Mouse (Mus musculus) myocyte (in vitro differentiated cells): ENCODE results near the gene Gm11273.
"Not testable (repeated sequence)": the region's sequence is repeated elsewhere in the genome, so short reads cannot be mapped to it uniquely, and the experiment has no call there.

ENCODE experiments used
- CEBPB ChIP-seq: IDR thresholded peaks from 2 replicates; pipeline ENCODE4 v1.6.1; 2011; ENCODE audit warnings: mild to moderate bottlenecking, moderate library complexity; ENCODE audit not compliant: poor library complexity, insufficient read depth, severe bottlenecking
- MAX ChIP-seq: IDR thresholded peaks from one replicate; pipeline ENCODE4 v1.6.1; 2011; ENCODE audit warnings: low read depth, mild to moderate bottlenecking, control low read depth
- MYOD1 ChIP-seq, 3 experiments: IDR thresholded peaks; one replicate each; pipeline ENCODE4 v1.6.1; 2011; ENCODE audit warnings: control low read depth in 2 of 3, low read depth in 2 of 3, mild to moderate bottlenecking in 2 of 3, moderate library complexity in 1 of 3; ENCODE audit not compliant: insufficient read length in 2 of 3, control insufficient read depth in 1 of 3
- MYOG ChIP-seq, 3 experiments: IDR thresholded peaks; one replicate each; pipeline ENCODE4 v1.6.1; 2011; ENCODE audit warnings: control low read depth in 2 of 3, low read depth in 2 of 3, mild to moderate bottlenecking in 2 of 3; ENCODE audit not compliant: insufficient read length in 2 of 3, control insufficient read depth in 1 of 3, insufficient read depth in 1 of 3
- POLR2A ChIP-seq: IDR thresholded peaks from one replicate; pipeline ENCODE4 v1.6.1; 2011; ENCODE audit warnings: low read depth, mild to moderate bottlenecking, control low read depth, moderate library complexity; ENCODE audit not compliant: insufficient read length
- POLR2AphosphoS2 ChIP-seq: IDR thresholded peaks from one replicate; pipeline ENCODE4 v1.6.1; 2011; ENCODE audit warnings: low read depth, control low read depth; ENCODE audit not compliant: insufficient read length
- TCF12 ChIP-seq: IDR thresholded peaks from one replicate; pipeline ENCODE4 v1.6.1; 2011; ENCODE audit warnings: mild to moderate bottlenecking, control low read depth; ENCODE audit not compliant: poor library complexity, insufficient read depth, severe bottlenecking
- TCF3 ChIP-seq: IDR thresholded peaks from one replicate; pipeline ENCODE4 v1.6.1; 2011; ENCODE audit warnings: low read depth, control low read depth; ENCODE audit not compliant: insufficient read length

GRCm38 (mm10) chr13:21478759-21479670 lies 22.2 kb downstream of the Gm11273 start, which contains the start of the genes Zkscan4 and Gm10065:
- TF ChIP-seq POLR2A; MAX; CEBPB; TCF12; TCF3; MYOD1 (IDR thresholded peaks at IDR 0.05; ENCODE audit: control insufficient read depth in 1 of 3, insufficient read length in 2 of 3, low read depth in 2 of 3); POLR2AphosphoS2; MYOG (IDR thresholded peaks at IDR 0.05; ENCODE audit: control insufficient read depth in 1 of 3, insufficient read depth in 1 of 3, insufficient read length in 2 of 3, low read depth in 2 of 3): not testable (repeated sequence)
